Mouse (Mus musculus): Measurements from ENCODE around the gene Gpr68. TPM values are rescaled to one million over a fixed set of nuclear protein-coding genes. Genes with fewer than 3 reads are reported as not detected.
A peak's percentile ranks its signal among the peaks of the same experiment; 100 is the strongest.

Gene Gpr68
- total and polyA plus RNA-seq, 3 experiments: 0.04 TPM; not detected in 2

GRCm38 (mm10) chr12:100841211-100841792 is 66.7 kb downstream of the Gpr68 start:
- no peaks in the 10 kb centered on the region for H3K27me3 ChIP-seq (ENCODE audit: control insufficient read depth in 1 of 2, insufficient read depth in 2 of 2, low read length in 2 of 2)
- DNase-seq (ENCODE audit: low read depth, low spot score): peak; percentile 80
- peaks cover 0 to 15% of the 10 kb centered on the region in 2 experiments; a peak in 2 of 4 replicates for H3K4me1 ChIP-seq (ENCODE audit: control insufficient read depth in 1 of 2, insufficient read depth in 2 of 2, low read length in 2 of 2)
- no peaks in the 10 kb centered on the region for H3K79me2 ChIP-seq (ENCODE audit: control insufficient read depth, insufficient read depth, low read length, poor library complexity)
- no peaks in the 10 kb centered on the region for H3K9me3 ChIP-seq (replicated peaks; ENCODE audit: insufficient read depth, low read length)
- H3K9ac ChIP-seq (ENCODE audit: control insufficient read depth, low read depth, low read length, poor library complexity, severe bottlenecking): no peak overlapping the region
- no peak overlapping the region for H3K27ac ChIP-seq (ENCODE audit: control insufficient read depth, low read depth, low read length)
- H3K36me3 ChIP-seq (ENCODE audit: control insufficient read depth in 1 of 2, insufficient read depth in 2 of 2, low read length in 2 of 2): no peaks in the 10 kb centered on the region; a peak in 1 of 4 replicates
- H3K4me3 ChIP-seq (ENCODE audit: control insufficient read depth in 1 of 2, insufficient read depth in 1 of 2, low read depth in 2 of 2, low read length in 2 of 2): no peak overlapping the region
- TF ChIP-seq ELF1 (IDR thresholded peaks at IDR 0.05; ENCODE audit: low read depth, low read length): peak; percentile 39; the same call in 1 of the 2 replicates
- peak; percentile 97 for TF ChIP-seq ZC3H11A (IDR thresholded peaks at IDR 0.05; ENCODE audit: low read depth, low read length)
- peak; percentile 57 for TF ChIP-seq SIN3A (IDR thresholded peaks at IDR 0.05; ENCODE audit: low read length)
- no peak for TF ChIP-seq E2F4 (IDR thresholded peaks at IDR 0.05; ENCODE audit: borderline replicate concordance, low read depth, low read length)
- TF ChIP-seq CHD2 (IDR thresholded peaks at IDR 0.05; ENCODE audit: low read length): no peak
- TF ChIP-seq USF2 (IDR thresholded peaks at IDR 0.05; ENCODE audit: borderline replicate concordance in 1 of 2, insufficient read depth in 1 of 2, low read depth in 1 of 2, low read length in 2 of 2): no peak
- TF ChIP-seq GATA1 (IDR thresholded peaks at IDR 0.05; ENCODE audit: low read depth, low read length): no peak
- TF ChIP-seq SMC3 (IDR thresholded peaks at IDR 0.05; ENCODE audit: low read depth, low read length): peak; percentile 99
- no peak for TF ChIP-seq POLR2A (IDR thresholded peaks at IDR 0.05; ENCODE audit: control insufficient read depth in 1 of 2, insufficient read depth in 1 of 2, low read depth in 1 of 2, low read length in 2 of 2, poor library complexity in 1 of 2)
- TF ChIP-seq TBP (IDR thresholded peaks at IDR 0.05; ENCODE audit: low read depth, low read length): no peak
- TF ChIP-seq MEF2A (IDR thresholded peaks at IDR 0.05; ENCODE audit: extremely low read depth, insufficient replicate concordance, low read depth, low read length, poor library complexity, severe bottlenecking): no peak
- no peak for TF ChIP-seq MAFK (IDR thresholded peaks at IDR 0.05; ENCODE audit: borderline replicate concordance, low read depth, low read length)
- 0 out of 2 replicates have a peak, but pooled peaks have one; percentile 37 for TF ChIP-seq MAZ (IDR thresholded peaks at IDR 0.05; ENCODE audit: low read depth, low read length)
- no peak for TF ChIP-seq TCF12 (IDR thresholded peaks at IDR 0.05; ENCODE audit: low read depth, low read length)
- peak; percentile 96 for TF ChIP-seq RAD21 (IDR thresholded peaks at IDR 0.05; ENCODE audit: low read depth, low read length)
- TF ChIP-seq POLR2AphosphoS5 (IDR thresholded peaks at IDR 0.05; ENCODE audit: borderline replicate concordance, low read depth, low read length): no peak
- TF ChIP-seq TAL1 (IDR thresholded peaks at IDR 0.05; ENCODE audit: low read length): no peak
- no peak for TF ChIP-seq ZMIZ1 (IDR thresholded peaks at IDR 0.05; ENCODE audit: low read depth, low read length)
- no peak for TF ChIP-seq UBTF (IDR thresholded peaks at IDR 0.05; ENCODE audit: borderline replicate concordance, insufficient read depth, low read depth, low read length)
- TF ChIP-seq CTCF (IDR thresholded peaks at IDR 0.05 in 2 of 3, conservative IDR thresholded peaks at IDR 0.05 in 1 of 3; ENCODE audit: control insufficient read depth in 1 of 3, insufficient read depth in 1 of 3, low read depth in 2 of 3, low read length in 3 of 3, poor library complexity in 1 of 3, severe bottlenecking in 1 of 3): peak; percentile 87 to 98 (median 96)

Measured in MEL (cell line).